8 mouse cellular contexts compared by ENCODE assay signal in the genomic region with DNA sequence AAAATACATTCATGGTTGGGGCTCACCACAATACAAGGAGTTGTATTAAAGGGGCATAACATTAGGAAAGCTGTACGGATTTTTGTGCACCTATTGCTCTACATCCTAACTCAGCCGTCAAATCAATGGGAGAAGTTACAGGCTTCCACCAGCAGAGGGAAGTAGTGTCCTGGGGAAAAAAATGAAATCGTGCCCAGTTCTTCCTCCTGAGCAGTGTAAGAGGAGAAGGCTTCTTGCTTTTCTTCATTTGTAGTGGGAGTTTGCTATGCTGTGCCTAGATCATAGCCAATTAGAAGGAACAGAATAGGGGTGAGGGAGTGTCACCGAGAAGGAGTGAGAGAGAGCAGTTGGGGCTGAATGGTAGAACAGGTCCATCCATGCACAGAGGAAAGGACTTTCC.
A peak's percentile ranks its signal among the peaks of the same experiment; 100 is the strongest.
DNase-seq lines count a peak whose midpoint lies in the region; ATAC-seq lines count a peak whose summit lies in the region.

No protein-coding gene starts in this region.

- peak; percentile 7 for DNase-seq in thymus, postnatal 0 days (ENCODE audit: low spot score)
- DNase-seq in thymus, postnatal 36 days, result no peak
- DNase-seq in gastrocnemius, adult 18-20 months (ENCODE audit: low spot score), result peak; percentile 63
- DNase-seq in induced T-regulatory cell, adult 2 months (ENCODE audit: low read depth), result peak; percentile 37
- DNase-seq in left cerebral cortex, adult 11 months (ENCODE audit: low spot score), result peak; percentile 30
- peak; percentile 38 for DNase-seq in right cerebral cortex, postnatal 14 days

- ATAC-seq in common myeloid progenitor, adult 5-6 weeks (replicated peaks; ENCODE audit: low read depth, poor library complexity, severe bottlenecking), result peak; percentile 96
- peak; percentile 63 for ATAC-seq in megakaryocyte, adult 5-6 weeks (ENCODE audit: poor library complexity, severe bottlenecking)

Comparison
In these comparisons a context has a peak if more than half of its experiments do, and no peak if none do; other contexts are left out.
1. DNase-seq: peak in thymus, postnatal 0 days (single experiment), gastrocnemius, adult 18-20 months (single experiment), induced T-regulatory cell, adult 2 months (single experiment), left cerebral cortex, adult 11 months (single experiment) and right cerebral cortex, postnatal 14 days (single experiment); none in thymus, postnatal 36 days (0 of 2).